Mouse (Mus musculus): Measurements from ENCODE around the gene Bbs10.

GRCm38 (mm10) chr10:111313282-111313681 is 14.8 kb downstream of the Bbs10 start:
- TF ChIP-seq CTCF (IDR thresholded peaks at IDR 0.05; ENCODE audit: control insufficient read depth, insufficient read depth, insufficient replicate concordance, low read depth, low read length): no peak
- no peak for TF ChIP-seq POLR2A (IDR thresholded peaks at IDR 0.05; ENCODE audit: control insufficient read depth, low read depth, low read length)
